ENCODE assay signal across 8 mouse cellular contexts in genomic region chr2:118110225-118110915, GRCm38 (mm10). TPM values are rescaled to one million over a fixed set of nuclear protein-coding genes. Genes with fewer than 3 reads are reported as not detected.
A peak's percentile ranks its signal among the peaks of the same experiment; 100 is the strongest.
DNase-seq lines count a peak whose midpoint lies in the region.

No protein-coding gene starts in this region.

- 35% methylated on average over 17 of the region's 17 CpGs for WGBS in embryonic facial prominence, embryonic 10.5 days

- peaks cover 8% of the 10 kb centered on the region for H3K36me3 ChIP-seq in embryonic facial prominence, embryonic 10.5 days (replicated peaks)

- DNase-seq in testis, postnatal 10 days (ENCODE audit: low spot score) = peak; percentile 61
- DNase-seq in testis, postnatal 14 days (ENCODE audit: low spot score) = no peak
- peak; percentile 69 for DNase-seq in embryonic facial prominence, embryonic 10.5 days (ENCODE audit: low spot score)
- DNase-seq in heart, adult 9 months (ENCODE audit: low spot score in 2 of 2) = peak; percentile 32 to 59
- peak; percentile 54 for DNase-seq in kidney, postnatal 14 days
- DNase-seq in mesoderm, embryonic 11.5 days (ENCODE audit: low read depth, low spot score) = peak; percentile 76
- DNase-seq in cerebellum, postnatal 4 days (ENCODE audit: low spot score in 2 of 2) = no peak
- DNase-seq in B cell, adult 2 months = no peak

- H3K4me1 ChIP-seq in embryonic facial prominence, embryonic 10.5 days = peaks cover 51% of the 10 kb centered on the region

- peak overlapping the region; percentile 75 for H3K27ac ChIP-seq in embryonic facial prominence, embryonic 10.5 days (replicated peaks)

- H3K4me3 ChIP-seq in embryonic facial prominence, embryonic 10.5 days = peak overlapping the region; percentile 73

- H3K9me3 ChIP-seq in embryonic facial prominence, embryonic 10.5 days = no peaks in the 10 kb centered on the region

- H3K27me3 ChIP-seq in embryonic facial prominence, embryonic 10.5 days (replicated peaks; ENCODE audit: low read depth, poor library complexity, severe bottlenecking) = peaks cover 27% of the 10 kb centered on the region

RNA-seq across cellular contexts. Expression of gene Thbs1, which starts 1.3 kb away (rescaled TPM):
- 31.1 and 35.4 TPM in 2 replicates for polyA plus RNA-seq in embryonic facial prominence, embryonic 10.5 days (2016; fragmentation: Nextera tagmentation; extraction: Ambion mirVana)

Comparison
In these comparisons a context has a peak if more than half of its experiments do, and no peak if none do; other contexts are left out.
1. DNase-seq: peak in testis, postnatal 10 days (single experiment), embryonic facial prominence, embryonic 10.5 days (single experiment), heart, adult 9 months (2 of 2), kidney, postnatal 14 days (single experiment) and mesoderm, embryonic 11.5 days (single experiment); none in testis, postnatal 14 days (single experiment), cerebellum, postnatal 4 days (0 of 2) and B cell, adult 2 months (0 of 2).